Mouse (Mus musculus) kidney, embryonic 14.5 days (tissue): ENCODE measurements around the gene Spock1. TPM values are rescaled to one million over a fixed set of nuclear protein-coding genes. Genes with fewer than 3 reads are reported as not detected.

Source experiments
- ATAC-seq: fragments of 200-750 bp; cut with Nextera tagmentation; 2 replicates; pipeline ENCODE4 v1.8.0; 2017; ENCODE audit warnings: moderate number of reproducible peaks, mild to moderate bottlenecking, moderate TSS enrichment, moderate library complexity; ENCODE audit not compliant: low FRiP score, low TSS enrichment
- H3K27ac ChIP-seq: fragments of 300-500 bp; sonication (generic); 2 replicates; pipeline ENCODE4 v1.5.1; 2014; ENCODE audit warnings: low read depth, mild to moderate bottlenecking, low read length, moderate library complexity, mixed read lengths
- H3K27me3 ChIP-seq: fragments of 300-500 bp; sonication (generic); 2 replicates; pipeline ENCODE4 v1.6.1; 2014; ENCODE audit warnings: mild to moderate bottlenecking, low read length; ENCODE audit not compliant: control insufficient read depth, insufficient read depth
- H3K36me3 ChIP-seq: fragments of 300-500 bp; sonication (generic); 2 replicates; pipeline ENCODE4 v1.6.1; 2014; ENCODE audit warnings: low read length, mixed read lengths; ENCODE audit not compliant: control insufficient read depth, insufficient read depth
- H3K4me1 ChIP-seq: fragments of 300-500 bp; sonication (generic); 2 replicates; pipeline ENCODE4 v1.6.1; 2014; ENCODE audit warnings: low read length, mixed read lengths; ENCODE audit not compliant: control insufficient read depth, insufficient read depth
- H3K4me2 ChIP-seq: fragments of 300-500 bp; sonication (generic); replicated peaks from 2 replicates; pipeline ENCODE4 v1.6.1; 2014; ENCODE audit warnings: low read depth, mild to moderate bottlenecking, low read length
- H3K4me3 ChIP-seq: fragments of 300-500 bp; sonication (generic); 2 replicates; pipeline ENCODE4 v1.5.1; 2014; ENCODE audit warnings: mild to moderate bottlenecking, low read length
- H3K9ac ChIP-seq: fragments of 300-500 bp; sonication (generic); 2 replicates; pipeline ENCODE4 v1.6.1; 2014; ENCODE audit warnings: low read depth, mild to moderate bottlenecking, low read length, moderate library complexity
- H3K9me3 ChIP-seq: fragments of 300-500 bp; sonication (generic); 2 replicates; pipeline ENCODE4 v1.6.1; 2016; ENCODE audit warnings: low read length; ENCODE audit not compliant: control insufficient read depth
- WGBS: fragments of 180-500 bp; shearing (Covaris S2); extraction: QIAGEN DNeasy Blood & Tissue Kit; methylation state at CpG from one replicate; pipeline ENCODE4 v1.1.7; 2014; 5-methylcytosine and 5-hydroxymethylcytosine counted together
- polyA plus RNA-seq: library from polyadenylated mRNA; unstranded; fragments of >200 nt; fragmentation: Nextera tagmentation; extraction: Ambion mirVana; gene quantifications from 2 replicates; pipeline ENCODE4 v1.2.1, GENCODE M21; 2014

The Spock1 gene
- polyA plus RNA-seq, 1 experiment from 2014 or later: 0.50 TPM

GRCm38 (mm10) chr13:57878797-57879196, 29.3 kb downstream of the Spock1 start:
- Histone ChIP-seq H3K9ac (no peak overlapping the region), H3K4me1 (0 out of 2 replicates have a peak, but pooled peaks cover 3% of the 10 kb centered on the region), H3K27me3 (no peaks in the 10 kb centered on the region), H3K4me3 (no peak overlapping the region), H3K9me3 (no peaks in the 10 kb centered on the region), H3K36me3 (no peaks in the 10 kb centered on the region), H3K27ac (no peak overlapping the region), H3K4me2 (no peak overlapping the region)
- ATAC-seq: 0 out of 2 replicates have a peak, but pooled peaks have one; percentile 40
- WGBS: 76% methylated on average over 11 of the region's 11 CpGs

GRCm38 (mm10) chr13:57877782-57878181, 30.4 kb downstream of the Spock1 start:
- no peak overlapping the region for H3K27ac ChIP-seq
- no peaks in the 10 kb centered on the region for H3K9me3 ChIP-seq
- no peaks in the 10 kb centered on the region for H3K27me3 ChIP-seq
- no peak overlapping the region for H3K4me3 ChIP-seq
- peak; percentile 89 for ATAC-seq
- no peaks in the 10 kb centered on the region for H3K36me3 ChIP-seq
- H3K4me1 ChIP-seq: 0 out of 2 replicates have a peak, but pooled peaks cover 3% of the 10 kb centered on the region
- no peak overlapping the region for H3K9ac ChIP-seq
- no peak overlapping the region for H3K4me2 ChIP-seq
- 20% methylated on average over 10 of the region's 10 CpGs for WGBS

DNA sequence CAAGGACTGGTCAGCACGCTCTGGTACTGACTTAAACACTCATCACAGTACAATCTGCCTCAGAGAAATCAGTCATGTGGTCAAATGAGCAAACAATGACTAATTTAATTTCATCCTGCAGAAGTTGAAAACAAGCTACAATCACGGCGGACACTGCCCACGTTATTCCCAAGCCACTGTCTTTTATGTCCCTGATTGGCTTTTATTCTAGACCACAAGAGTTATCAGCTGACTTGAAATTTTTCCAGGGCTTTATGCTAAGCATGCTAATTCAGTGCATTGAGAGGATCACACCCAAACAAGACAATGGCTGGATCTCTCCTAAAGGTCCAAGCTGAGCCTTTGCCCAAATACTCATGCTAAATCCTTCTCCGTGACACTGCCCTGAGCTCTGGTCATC, 31.2 kb downstream of the Spock1 start:
- 83% methylated on average over 5 of the region's 5 CpGs for WGBS
- Histone ChIP-seq H3K4me3 (no peak overlapping the region), H3K4me2 (no peak overlapping the region), H3K27ac (no peak overlapping the region), H3K9ac (no peak overlapping the region), H3K4me1 (0 out of 2 replicates have a peak, but pooled peaks cover 3% of the 10 kb centered on the region), H3K36me3 (no peaks in the 10 kb centered on the region), H3K9me3 (no peaks in the 10 kb centered on the region), H3K27me3 (no peaks in the 10 kb centered on the region)
- ATAC-seq: no peak

DNA sequence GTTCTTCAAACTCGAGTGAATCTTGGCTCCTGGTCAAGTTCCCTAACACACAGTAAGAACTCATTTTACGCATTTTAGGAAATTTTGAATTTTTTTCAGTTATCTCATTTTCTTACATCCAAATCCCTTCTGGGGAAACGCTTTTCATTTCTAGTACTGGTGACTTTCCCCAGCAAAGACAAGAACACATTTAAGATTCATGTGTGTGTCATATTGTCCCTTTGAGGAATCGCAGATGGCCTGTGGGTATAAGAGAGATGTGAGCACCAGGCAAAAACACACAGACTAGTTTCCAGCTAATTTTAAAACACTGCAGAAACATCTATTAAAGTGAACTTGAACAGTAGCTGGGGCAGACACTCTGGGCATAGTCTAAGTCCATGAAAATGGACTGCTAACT, 38.1 kb downstream of the Spock1 start:
- Histone ChIP-seq H3K4me1 (no peaks in the 10 kb centered on the region), H3K27ac (no peak overlapping the region), H3K9ac (no peak overlapping the region), H3K9me3 (no peaks in the 10 kb centered on the region), H3K4me2 (no peak overlapping the region), H3K27me3 (no peaks in the 10 kb centered on the region), H3K4me3 (no peak overlapping the region), H3K36me3 (no peaks in the 10 kb centered on the region)
- 88% methylated on average over 4 of the region's 4 CpGs for WGBS
- no peak for ATAC-seq

- Histone ChIP-seq H3K4me3 (no peak overlapping the region), H3K36me3 (no peaks in the 10 kb centered on the region), H3K4me1 (no peaks in the 10 kb centered on the region), H3K9ac (no peak overlapping the region), H3K27ac (no peak overlapping the region), H3K4me2 (no peak overlapping the region), H3K27me3 (no peaks in the 10 kb centered on the region), H3K9me3 (no peaks in the 10 kb centered on the region)
- no peak for ATAC-seq
- WGBS: 48% methylated on average over 7 of the region's 7 CpGs
Observed at GRCm38 (mm10) chr13:57867586-57867985, 40.5 kb downstream of the Spock1 start.

DNA sequence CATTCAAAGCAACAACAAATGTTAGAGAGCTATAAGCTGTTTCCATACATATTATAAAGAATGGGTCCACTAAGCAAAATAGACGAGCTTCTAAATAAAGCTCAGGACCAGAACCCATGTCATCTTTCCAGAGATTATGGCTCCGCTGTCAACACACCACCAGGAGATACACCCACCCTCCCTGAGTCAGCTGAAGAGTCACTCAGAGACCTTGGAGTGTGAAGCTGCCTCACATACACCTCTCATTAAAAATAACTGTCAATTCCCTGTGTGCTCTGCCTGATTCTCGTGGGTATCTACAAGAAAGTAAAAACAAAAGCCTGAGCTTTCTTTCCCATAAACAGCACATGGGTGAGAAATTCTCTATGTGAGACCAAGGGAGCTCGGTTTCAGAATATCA, 43.1 kb downstream of the Spock1 start:
- 76% methylated on average over 4 of the region's 4 CpGs for WGBS
- no peaks in the 10 kb centered on the region for H3K36me3 ChIP-seq
- H3K9me3 ChIP-seq: no peaks in the 10 kb centered on the region
- H3K4me3 ChIP-seq: no peak overlapping the region
- ATAC-seq: no peak
- H3K27me3 ChIP-seq: no peaks in the 10 kb centered on the region
- no peaks in the 10 kb centered on the region for H3K4me1 ChIP-seq
- no peak overlapping the region for H3K4me2 ChIP-seq
- no peak overlapping the region for H3K27ac ChIP-seq
- H3K9ac ChIP-seq: no peak overlapping the region

- Histone ChIP-seq H3K27ac (no peak overlapping the region), H3K9ac (no peak overlapping the region), H3K4me1 (no peaks in the 10 kb centered on the region), H3K36me3 (no peaks in the 10 kb centered on the region), H3K4me2 (no peak overlapping the region), H3K27me3 (no peaks in the 10 kb centered on the region), H3K9me3 (no peaks in the 10 kb centered on the region), H3K4me3 (no peak overlapping the region)
- no peak for ATAC-seq
- WGBS: 43% methylated on average over 9 of the region's 9 CpGs
Observed at GRCm38 (mm10) chr13:57858491-57858890, 49.6 kb downstream of the Spock1 start.

DNA sequence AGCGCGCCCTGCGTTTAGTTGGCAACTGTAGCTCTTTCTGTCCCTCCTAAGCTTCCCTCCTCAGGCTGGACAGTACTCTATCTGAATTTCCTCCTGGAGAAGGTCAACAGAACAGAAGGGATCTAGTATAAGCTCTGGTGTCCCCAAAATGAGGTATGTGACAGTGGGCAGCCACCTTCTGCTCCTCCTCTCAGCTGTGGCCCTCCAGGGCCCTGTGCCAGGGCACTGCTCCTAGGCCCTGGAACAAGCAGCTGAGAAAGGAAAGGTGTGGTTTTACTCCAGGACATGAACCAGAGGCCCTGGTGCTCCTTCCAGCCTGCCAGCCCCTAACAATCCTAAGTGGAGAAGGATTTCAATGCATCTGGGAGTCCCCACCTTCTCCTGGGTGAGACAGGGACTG, 51.1 kb downstream of the Spock1 start:
- Histone ChIP-seq H3K9me3 (no peaks in the 10 kb centered on the region), H3K4me3 (no peak overlapping the region), H3K27me3 (no peaks in the 10 kb centered on the region), H3K4me2 (no peak overlapping the region), H3K36me3 (no peaks in the 10 kb centered on the region), H3K4me1 (no peaks in the 10 kb centered on the region), H3K27ac (no peak overlapping the region), H3K9ac (no peak overlapping the region)
- 96% methylated on average over 3 of the region's 3 CpGs for WGBS
- ATAC-seq: no peak

DNA sequence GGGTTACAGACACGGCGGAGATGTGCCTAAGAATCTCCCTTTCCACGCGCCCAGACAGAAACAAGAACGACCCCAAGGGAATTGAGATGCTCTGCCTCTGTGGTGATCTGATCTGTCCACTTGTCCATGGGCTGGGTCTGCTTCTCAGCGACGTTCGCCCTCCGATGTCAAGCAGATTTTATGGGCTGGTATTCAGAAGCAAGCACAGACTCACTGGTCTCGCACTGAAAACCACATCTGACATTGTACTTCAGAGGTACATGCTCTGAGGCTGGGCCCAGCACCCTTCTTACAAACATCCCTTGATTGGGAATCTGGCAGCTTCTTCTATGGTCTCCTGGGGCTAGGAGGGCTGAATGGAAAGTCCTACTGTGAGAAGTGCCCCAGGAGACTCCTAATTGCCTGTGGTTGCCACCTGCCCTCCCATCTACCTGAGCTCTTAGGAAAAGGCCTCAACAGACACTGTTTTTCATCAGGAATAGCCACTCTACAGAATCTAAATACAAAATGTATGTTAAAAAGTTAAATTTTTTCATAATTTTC, 51.8 kb downstream of the Spock1 start:
- ATAC-seq: no peak
- H3K9ac ChIP-seq: no peak overlapping the region
- no peaks in the 10 kb centered on the region for H3K9me3 ChIP-seq
- no peaks in the 10 kb centered on the region for H3K27me3 ChIP-seq
- no peaks in the 10 kb centered on the region for H3K36me3 ChIP-seq
- H3K4me1 ChIP-seq: no peaks in the 10 kb centered on the region
- no peak overlapping the region for H3K4me3 ChIP-seq
- 75% methylated on average over 10 of the region's 10 CpGs for WGBS
- no peak overlapping the region for H3K27ac ChIP-seq
- H3K4me2 ChIP-seq: no peak overlapping the region
